Mouse (Mus musculus) midbrain, embryonic 13.5 days (tissue): Measurements from ENCODE around the gene Cdrt4. TPM values are rescaled to one million over a fixed set of nuclear protein-coding genes. Genes with fewer than 3 reads are reported as not detected.

Experiments
- ATAC-seq: fragments of 200-750 bp; cut with Nextera tagmentation; 2 replicates; pipeline ENCODE4 v1.8.0; 2017; ENCODE audit warnings: mild to moderate bottlenecking, moderate TSS enrichment, moderate library complexity
- H3K27ac ChIP-seq: fragments of 300-500 bp; sonication (generic); 2 replicates; pipeline ENCODE4 v1.5.1; 2015; ENCODE audit warnings: inconsistent platforms, mild to moderate bottlenecking, moderate library complexity
- H3K27me3 ChIP-seq: fragments of 300-500 bp; sonication (generic); 2 replicates; pipeline ENCODE4 v1.6.1; 2015; ENCODE audit warnings: mild to moderate bottlenecking, inconsistent platforms
- H3K36me3 ChIP-seq: fragments of 300-500 bp; sonication (generic); 2 replicates; pipeline ENCODE4 v1.6.1; 2015; ENCODE audit warnings: mild to moderate bottlenecking, inconsistent platforms
- H3K4me1 ChIP-seq: fragments of 300-500 bp; sonication (generic); replicated peaks from 2 replicates; pipeline ENCODE4 v1.6.1; 2015; ENCODE audit warnings: inconsistent platforms
- H3K4me2 ChIP-seq: fragments of 300-500 bp; sonication (generic); replicated peaks from 2 replicates; pipeline ENCODE4 v1.6.1; 2015; ENCODE audit warnings: moderate library complexity, mild to moderate bottlenecking, inconsistent platforms
- H3K4me3 ChIP-seq: fragments of 300-500 bp; sonication (generic); replicated peaks from 2 replicates; pipeline ENCODE4 v1.5.1; 2015; ENCODE audit warnings: mild to moderate bottlenecking, inconsistent platforms
- H3K9ac ChIP-seq: fragments of 300-500 bp; sonication (generic); replicated peaks from 2 replicates; pipeline ENCODE4 v1.6.1; 2015; ENCODE audit warnings: mild to moderate bottlenecking, inconsistent platforms
- H3K9me3 ChIP-seq: fragments of 300-500 bp; sonication (generic); 2 replicates; pipeline ENCODE4 v1.6.1; 2016; ENCODE audit warnings: mild to moderate bottlenecking, inconsistent platforms
- WGBS: fragments of 180-500 bp; shearing (Covaris S2); methylation state at CpG from one replicate; pipeline ENCODE4 v1.1.7; 2015; 5-methylcytosine and 5-hydroxymethylcytosine counted together
- polyA plus RNA-seq: library from polyadenylated mRNA; unstranded; fragments of >200 nt; fragmentation: Nextera tagmentation; extraction: Ambion mirVana; gene quantifications from 2 replicates; pipeline ENCODE4 v1.2.1, GENCODE M21; 2015

Gene Cdrt4
- polyA plus RNA-seq, 1 experiment from 2014 or later, result not detected

DNA sequence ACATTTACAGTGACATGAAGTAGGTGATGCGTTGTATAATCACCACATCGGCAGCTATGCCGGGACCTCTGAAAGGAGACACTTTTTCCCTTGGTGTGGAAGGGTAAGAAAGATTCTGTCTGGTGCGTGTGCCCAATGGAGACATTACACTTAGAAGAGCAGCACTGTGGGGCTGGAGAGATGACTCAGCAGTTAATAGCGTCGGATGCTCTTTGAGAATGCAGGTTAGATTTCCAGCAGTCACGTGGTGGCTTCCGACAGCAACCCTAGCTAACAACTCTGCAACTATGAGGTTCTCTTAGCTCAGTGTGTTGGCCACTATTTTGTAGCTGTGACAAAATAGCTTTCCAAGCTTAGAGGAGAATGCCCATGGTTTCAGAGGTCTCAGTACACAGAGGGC is 49.1 kb downstream of the Cdrt4 start:
- WGBS, result 97% methylated on average over 8 of the region's 8 CpGs
- no peak for ATAC-seq
- Histone ChIP-seq H3K9ac (no peak overlapping the region), H3K27me3 (no peaks in the 10 kb centered on the region), H3K4me3 (no peak overlapping the region), H3K27ac (no peak overlapping the region), H3K9me3 (no peaks in the 10 kb centered on the region), H3K4me1 (peaks cover 18% of the 10 kb centered on the region), H3K4me2 (no peak overlapping the region), H3K36me3 (no peaks in the 10 kb centered on the region)

DNA sequence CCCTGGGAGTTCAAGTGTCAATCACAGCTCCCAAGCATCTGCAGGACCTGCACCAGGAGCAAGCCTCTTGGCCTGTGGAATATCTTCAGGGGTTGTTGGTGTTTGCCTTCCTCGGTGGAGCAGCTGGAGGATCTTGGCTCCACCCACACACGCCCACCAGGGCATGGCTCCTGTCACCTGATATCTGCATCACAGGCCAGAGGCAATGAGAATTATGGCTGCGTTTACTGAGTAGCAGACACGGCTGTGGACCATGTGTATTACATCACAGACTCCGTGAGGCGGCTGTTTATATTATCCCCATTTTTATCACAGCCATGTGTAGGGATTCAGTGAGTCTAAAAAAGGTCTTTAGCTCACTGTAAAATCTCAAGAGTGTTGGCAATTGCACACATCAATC is 53.6 kb downstream of the Cdrt4 start:
- Histone ChIP-seq H3K9me3 (no peaks in the 10 kb centered on the region), H3K27me3 (no peaks in the 10 kb centered on the region), H3K4me2 (no peak overlapping the region), H3K4me1 (no peaks in the 10 kb centered on the region), H3K9ac (no peak overlapping the region), H3K4me3 (no peak overlapping the region), H3K36me3 (no peaks in the 10 kb centered on the region), H3K27ac (no peak overlapping the region)
- ATAC-seq, result no peak
- WGBS, result 79% methylated on average over 6 of the region's 6 CpGs

DNA sequence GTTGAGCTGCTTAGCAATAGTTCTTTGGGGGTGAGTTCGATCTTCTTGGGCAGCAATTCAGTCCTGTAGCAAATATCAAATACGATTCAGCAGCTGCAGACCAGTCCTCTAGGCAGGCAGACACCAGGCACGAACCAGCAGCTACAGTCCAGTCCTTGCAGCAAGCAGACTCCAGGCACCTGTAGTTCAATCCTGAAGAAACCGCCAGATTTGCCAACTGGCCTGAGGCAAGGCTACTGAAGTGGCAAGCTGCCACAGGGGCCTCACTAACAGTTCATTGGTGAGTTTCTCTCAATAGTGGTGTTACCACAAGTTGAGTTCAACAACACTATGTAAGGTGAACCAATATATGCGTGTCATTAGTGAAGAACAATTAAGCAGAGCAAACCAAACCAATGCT is 56.4 kb downstream of the Cdrt4 start:
- H3K9ac ChIP-seq, result no peak overlapping the region
- H3K36me3 ChIP-seq, result no peaks in the 10 kb centered on the region
- no peaks in the 10 kb centered on the region for H3K4me1 ChIP-seq
- H3K9me3 ChIP-seq, result no peaks in the 10 kb centered on the region
- H3K27ac ChIP-seq, result no peak overlapping the region
- no peak for ATAC-seq
- no peak overlapping the region for H3K4me2 ChIP-seq
- no peak overlapping the region for H3K4me3 ChIP-seq
- 86% methylated on average over 5 of the region's 5 CpGs for WGBS
- H3K27me3 ChIP-seq, result no peaks in the 10 kb centered on the region

DNA sequence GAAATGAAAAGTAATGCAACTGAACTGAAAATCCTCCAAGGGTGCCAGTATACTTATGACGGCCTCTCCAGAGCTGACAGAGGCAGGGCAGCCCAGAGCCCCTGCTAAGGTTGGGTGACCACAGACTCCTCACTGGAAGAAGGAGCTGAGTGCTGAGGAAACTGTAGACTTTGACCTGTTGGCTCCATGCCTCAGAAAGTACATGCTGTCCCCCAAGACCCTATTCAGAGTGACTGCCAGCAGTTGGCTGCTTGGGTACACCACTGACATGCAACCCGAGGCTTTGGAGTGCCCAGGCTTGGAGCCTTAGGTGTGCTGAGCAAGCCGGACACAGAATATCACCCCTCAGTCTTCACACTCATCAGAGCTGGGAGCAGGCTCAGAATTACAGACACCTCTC is 57.0 kb downstream of the Cdrt4 start:
- Histone ChIP-seq H3K9ac (no peak overlapping the region), H3K4me3 (no peak overlapping the region), H3K27me3 (no peaks in the 10 kb centered on the region), H3K9me3 (no peaks in the 10 kb centered on the region), H3K27ac (no peak overlapping the region), H3K36me3 (no peaks in the 10 kb centered on the region), H3K4me1 (no peaks in the 10 kb centered on the region), H3K4me2 (no peak overlapping the region)
- 86% methylated on average over 3 of the region's 3 CpGs for WGBS
- ATAC-seq, result no peak

DNA sequence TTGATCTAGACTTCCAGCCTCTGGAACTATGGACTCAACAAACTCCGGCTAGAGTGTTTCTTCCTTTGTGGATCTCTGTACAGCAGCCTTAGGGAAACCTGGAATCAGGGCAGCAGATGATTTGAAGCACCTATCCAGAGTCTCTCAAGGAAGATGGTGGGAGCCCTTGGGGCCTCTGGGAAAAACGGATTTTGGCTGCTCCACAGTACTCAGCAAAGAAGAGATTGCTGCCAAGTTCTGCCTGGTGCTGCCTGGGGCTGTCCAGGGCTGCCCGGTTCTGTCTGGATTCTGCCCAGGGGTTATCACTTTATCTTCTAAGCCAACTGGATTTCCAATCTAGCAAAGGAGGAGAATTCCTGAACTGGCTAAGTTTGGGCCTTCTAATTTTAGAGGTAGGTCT is 58.8 kb downstream of the Cdrt4 start:
- Histone ChIP-seq H3K4me1 (no peaks in the 10 kb centered on the region), H3K4me2 (no peak overlapping the region), H3K36me3 (no peaks in the 10 kb centered on the region), H3K9me3 (no peaks in the 10 kb centered on the region), H3K9ac (no peak overlapping the region), H3K27me3 (no peaks in the 10 kb centered on the region), H3K27ac (no peak overlapping the region), H3K4me3 (no peak overlapping the region)
- no peak for ATAC-seq
- 69% methylated on average over 3 of the region's 3 CpGs for WGBS

DNA sequence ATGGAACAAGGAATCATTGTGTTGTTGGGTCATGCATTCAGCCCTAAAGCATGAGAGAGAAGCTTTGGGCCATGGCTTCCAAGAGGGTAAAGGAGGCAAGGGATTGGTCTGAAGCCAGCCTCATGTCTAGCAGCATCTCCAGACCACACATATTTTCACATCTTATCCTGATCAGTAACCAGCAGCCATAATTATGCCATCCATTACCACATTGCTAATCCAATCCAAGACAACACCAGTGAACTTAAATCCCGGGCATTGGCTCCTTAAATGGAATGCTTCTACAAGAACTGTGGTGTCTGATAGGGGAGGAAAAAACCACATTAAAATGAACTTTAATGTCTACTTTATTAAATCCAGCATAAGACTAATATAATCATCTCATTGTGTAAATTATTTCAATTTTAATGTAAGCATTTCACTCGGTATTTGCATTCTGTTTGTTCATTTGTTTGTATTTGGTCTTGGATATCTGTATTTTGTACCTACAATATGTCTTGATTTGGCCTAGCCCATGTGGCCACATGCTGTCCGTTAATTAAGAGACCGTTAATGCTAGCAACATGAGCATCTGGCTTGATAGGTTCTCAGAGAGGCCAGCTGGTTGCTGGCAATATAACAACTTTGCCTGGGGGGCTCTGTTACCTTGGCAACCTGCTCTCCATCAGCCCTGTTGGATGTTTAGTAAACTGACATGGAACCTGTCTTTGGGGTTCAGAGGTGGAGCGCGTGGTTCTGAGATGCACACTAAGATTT is 66.5 kb downstream of the Cdrt4 start:
- Histone ChIP-seq H3K9me3 (no peaks in the 10 kb centered on the region), H3K27me3 (no peaks in the 10 kb centered on the region), H3K4me2 (no peak overlapping the region), H3K4me3 (no peak overlapping the region), H3K9ac (no peak overlapping the region), H3K27ac (no peak overlapping the region), H3K4me1 (peaks cover 22% of the 10 kb centered on the region), H3K36me3 (no peaks in the 10 kb centered on the region)
- ATAC-seq, result no peak
- 73% methylated on average over 6 of the region's 6 CpGs for WGBS

DNA sequence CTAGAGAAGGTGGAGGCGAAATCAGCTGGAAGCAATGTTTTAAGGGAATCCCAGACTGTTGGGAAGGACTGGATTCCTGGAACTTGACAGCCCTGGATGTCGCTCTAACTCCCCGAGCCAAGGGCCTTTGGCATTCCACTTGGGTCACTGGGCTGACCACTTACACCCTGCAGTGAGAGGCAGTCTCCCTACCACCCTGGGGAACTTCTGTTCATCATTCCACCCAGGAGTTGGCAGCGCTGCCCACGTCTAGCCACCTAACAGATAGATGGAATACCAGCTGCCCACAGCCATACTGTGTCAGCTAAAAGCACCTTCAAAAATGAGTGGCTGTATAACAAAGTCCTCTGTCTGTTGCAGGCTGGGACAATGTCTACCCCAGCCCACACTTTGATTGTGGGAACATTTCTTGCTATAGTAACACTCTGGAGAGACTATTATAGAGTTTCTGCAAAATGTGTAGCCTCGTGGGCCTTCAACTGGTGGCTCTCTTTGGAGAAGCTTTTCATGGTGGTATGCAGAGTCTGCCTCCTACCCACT is 67.2 kb downstream of the Cdrt4 start:
- ATAC-seq, result no peak
- Histone ChIP-seq H3K9me3 (no peaks in the 10 kb centered on the region), H3K27me3 (no peaks in the 10 kb centered on the region), H3K36me3 (no peaks in the 10 kb centered on the region), H3K27ac (no peak overlapping the region), H3K4me1 (peaks cover 22% of the 10 kb centered on the region), H3K4me3 (no peak overlapping the region), H3K9ac (no peak overlapping the region), H3K4me2 (no peak overlapping the region)
- 85% methylated on average over 6 of the region's 6 CpGs for WGBS

DNA sequence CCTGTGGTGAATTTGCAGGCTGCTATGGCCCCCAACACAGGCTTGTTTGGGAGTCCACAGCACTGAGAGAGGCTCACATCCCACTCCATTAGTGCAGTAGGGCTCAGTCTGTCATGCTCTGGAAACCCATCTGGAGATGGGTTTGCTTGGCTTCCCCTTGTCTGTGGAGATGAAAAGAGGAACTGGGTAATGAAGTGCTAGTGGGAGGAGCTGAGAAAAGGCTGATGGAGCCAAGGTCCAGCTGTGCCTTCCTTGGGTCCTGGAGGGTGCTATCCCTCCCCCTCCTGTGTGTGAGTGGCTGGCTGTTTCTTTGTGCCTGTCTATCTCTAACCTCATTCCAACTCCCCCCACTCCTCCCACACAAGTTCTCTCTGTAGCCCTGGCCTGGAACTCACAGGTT is 69.6 kb downstream of the Cdrt4 start:
- Histone ChIP-seq H3K4me1 (peaks cover 22% of the 10 kb centered on the region), H3K36me3 (no peaks in the 10 kb centered on the region), H3K27ac (no peak overlapping the region), H3K4me2 (no peak overlapping the region), H3K4me3 (no peak overlapping the region), H3K27me3 (no peaks in the 10 kb centered on the region), H3K9ac (no peak overlapping the region), H3K9me3 (no peaks in the 10 kb centered on the region)
- no peak for ATAC-seq

DNA sequence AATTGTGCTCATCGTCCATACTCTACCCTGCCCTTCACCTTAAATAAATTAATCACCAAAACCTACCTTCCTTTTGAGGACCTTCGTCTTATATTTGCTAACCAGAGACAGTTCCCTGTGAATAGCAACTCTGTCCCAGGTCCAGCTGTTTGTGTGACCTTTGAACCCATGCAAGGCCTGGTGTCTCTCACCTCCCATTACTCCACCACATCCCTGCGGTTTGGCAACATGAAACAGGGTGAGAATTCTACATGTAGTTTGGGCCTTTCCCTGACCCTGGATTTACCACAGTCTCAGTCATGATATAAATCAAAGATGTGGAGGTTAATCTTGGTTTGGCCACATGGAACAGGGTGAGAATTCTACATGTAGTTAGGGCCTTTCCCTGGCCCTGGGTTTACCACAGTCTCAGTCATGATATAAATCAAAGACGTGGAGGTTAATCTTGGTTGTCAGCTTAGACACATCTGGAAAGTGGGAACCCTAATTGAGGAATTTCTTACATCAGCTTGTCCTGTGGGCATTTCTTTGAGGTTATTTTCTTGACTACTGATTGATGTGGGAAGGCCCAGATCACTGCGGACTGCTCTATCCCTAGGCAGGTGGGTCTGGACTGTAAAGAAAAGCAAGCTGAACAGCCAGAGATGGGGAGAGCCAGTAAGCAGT is 70.3 kb downstream of the Cdrt4 start:
- Histone ChIP-seq H3K9me3 (no peaks in the 10 kb centered on the region), H3K4me2 (no peak overlapping the region), H3K27ac (no peak overlapping the region), H3K4me3 (no peak overlapping the region), H3K36me3 (no peaks in the 10 kb centered on the region), H3K9ac (no peak overlapping the region), H3K4me1 (peaks cover 22% of the 10 kb centered on the region), H3K27me3 (no peaks in the 10 kb centered on the region)
- ATAC-seq, result no peak
- 86% methylated on average over 5 of the region's 5 CpGs for WGBS

DNA sequence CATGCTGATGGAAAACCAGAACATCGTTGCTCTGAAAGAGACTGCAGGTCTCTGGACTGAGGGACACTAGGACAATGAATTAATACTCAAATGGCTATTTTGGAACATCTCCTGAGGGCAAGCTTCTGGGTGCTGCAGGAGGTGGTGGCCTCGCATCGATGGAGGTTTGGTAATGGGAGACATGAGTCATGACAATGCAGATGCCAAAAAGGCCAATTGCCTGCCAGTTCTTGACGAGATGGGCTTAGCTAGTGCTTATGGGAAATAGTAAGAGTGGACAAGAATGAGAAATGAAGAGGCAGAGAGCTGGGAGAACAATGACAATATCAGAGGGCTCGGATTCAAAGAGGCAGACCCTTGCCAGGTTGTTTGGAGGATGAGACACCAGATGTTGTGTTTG is 72.5 kb downstream of the Cdrt4 start:
- no peak for ATAC-seq
- no peak overlapping the region for H3K27ac ChIP-seq
- H3K4me3 ChIP-seq, result no peak overlapping the region
- no peak overlapping the region for H3K9ac ChIP-seq
- no peaks in the 10 kb centered on the region for H3K9me3 ChIP-seq
- no peak overlapping the region for H3K4me2 ChIP-seq
- 80% methylated on average over 5 of the region's 5 CpGs for WGBS
- no peaks in the 10 kb centered on the region for H3K36me3 ChIP-seq
- peaks cover 13% of the 10 kb centered on the region for H3K4me1 ChIP-seq
- no peaks in the 10 kb centered on the region for H3K27me3 ChIP-seq

DNA sequence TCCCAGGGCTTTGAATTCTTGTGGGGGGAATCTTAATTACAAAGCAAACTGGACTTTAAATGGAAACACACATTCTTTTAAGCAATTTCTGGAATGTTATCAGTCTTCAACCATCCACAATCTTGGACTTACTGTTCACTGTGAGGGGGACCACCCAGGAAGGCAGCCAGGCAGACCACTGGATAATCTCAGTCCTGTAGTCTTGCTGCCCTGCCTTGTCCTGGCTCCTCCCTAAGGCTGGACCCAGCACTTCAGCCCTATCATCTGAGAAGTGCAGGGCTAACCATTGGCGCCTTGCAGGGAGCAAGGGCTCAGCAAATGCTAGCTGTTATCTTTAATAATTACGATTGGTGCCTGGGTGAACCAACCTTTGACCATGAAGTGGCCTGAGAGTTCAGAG is 73.1 kb downstream of the Cdrt4 start:
- H3K27me3 ChIP-seq, result no peaks in the 10 kb centered on the region
- no peak overlapping the region for H3K27ac ChIP-seq
- no peak for ATAC-seq
- H3K9me3 ChIP-seq, result no peaks in the 10 kb centered on the region
- peaks cover 6% of the 10 kb centered on the region for H3K4me1 ChIP-seq
- no peak overlapping the region for H3K9ac ChIP-seq
- no peak overlapping the region for H3K4me3 ChIP-seq
- WGBS, result 73% methylated on average over 2 of the region's 2 CpGs
- H3K4me2 ChIP-seq, result no peak overlapping the region
- H3K36me3 ChIP-seq, result no peaks in the 10 kb centered on the region

DNA sequence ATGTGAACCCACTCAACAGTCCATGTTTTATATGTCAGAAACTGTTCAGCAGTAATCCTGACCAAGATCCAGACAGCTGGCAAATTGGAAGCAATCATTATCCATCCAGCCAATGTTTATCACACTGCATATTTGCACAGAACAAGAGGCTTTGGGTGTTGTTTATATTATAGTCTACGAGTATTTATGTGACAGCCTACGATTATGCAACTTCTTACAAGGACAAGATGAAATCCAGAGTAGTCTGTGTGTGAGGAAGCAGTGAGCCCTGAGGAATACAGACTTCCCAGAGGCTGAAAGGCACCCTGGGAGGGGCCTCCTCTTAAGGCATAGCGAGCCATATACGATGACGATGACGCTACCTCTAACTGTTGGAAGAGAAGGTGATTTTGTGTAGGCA is 74.5 kb downstream of the Cdrt4 start:
- H3K36me3 ChIP-seq, result no peaks in the 10 kb centered on the region
- WGBS, result 92% methylated on average over 6 of the region's 6 CpGs
- ATAC-seq, result no peak
- H3K4me2 ChIP-seq, result no peak overlapping the region
- no peak overlapping the region for H3K9ac ChIP-seq
- H3K9me3 ChIP-seq, result no peaks in the 10 kb centered on the region
- no peak overlapping the region for H3K4me3 ChIP-seq
- H3K27me3 ChIP-seq, result no peaks in the 10 kb centered on the region
- no peaks in the 10 kb centered on the region for H3K4me1 ChIP-seq
- no peak overlapping the region for H3K27ac ChIP-seq
